Mouse (Mus musculus): ENCODE results near the gene Tnfrsf22. TPM values are rescaled to one million over a fixed set of nuclear protein-coding genes. Genes with fewer than 3 reads are reported as not detected.
A peak's percentile ranks its signal among the peaks of the same experiment; 100 is the strongest.

Gene Tnfrsf22
- polyA plus RNA-seq, 1 experiment: 0.57 TPM

DNA sequence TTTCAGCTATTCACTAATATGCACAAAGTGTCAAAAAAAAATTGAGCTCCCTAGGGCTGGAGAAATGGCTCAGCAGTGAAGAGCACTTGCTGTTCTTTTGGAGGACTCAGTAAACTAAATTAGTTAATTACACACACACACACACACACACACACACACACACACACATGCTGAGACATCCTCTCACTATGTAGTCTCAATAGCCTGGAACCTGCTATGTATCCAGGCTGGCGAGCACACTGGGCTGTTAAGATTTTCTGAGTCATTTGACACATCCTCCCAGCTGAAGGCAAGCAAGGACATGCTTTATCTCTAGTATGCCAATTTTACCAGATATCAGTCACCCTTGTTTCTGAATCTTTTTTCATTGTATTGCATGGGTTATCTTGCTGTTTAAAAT lies 28.5 kb downstream of the Tnfrsf22 start:
- TF ChIP-seq POLR2A (IDR thresholded peaks at IDR 0.05; ENCODE audit: borderline replicate concordance, control insufficient read depth, low read depth, low read length) (no peak), CTCF (IDR thresholded peaks at IDR 0.05; ENCODE audit: control insufficient read depth, insufficient read depth, low read length) (no peak)
- WGBS: 68% methylated on average over 1 of the region's 1 CpGs
- Histone ChIP-seq H3K4me3 (replicated peaks; ENCODE audit: control insufficient read depth, low read depth, low read length) (no peak overlapping the region), H3K27ac (ENCODE audit: control insufficient read depth, insufficient read depth, low read depth, low read length, poor library complexity) (no peak overlapping the region), H3K4me1 (ENCODE audit: control insufficient read depth, insufficient read depth, low read length) (no peaks in the 10 kb centered on the region; the same call in none of the 2 replicates)

DNA sequence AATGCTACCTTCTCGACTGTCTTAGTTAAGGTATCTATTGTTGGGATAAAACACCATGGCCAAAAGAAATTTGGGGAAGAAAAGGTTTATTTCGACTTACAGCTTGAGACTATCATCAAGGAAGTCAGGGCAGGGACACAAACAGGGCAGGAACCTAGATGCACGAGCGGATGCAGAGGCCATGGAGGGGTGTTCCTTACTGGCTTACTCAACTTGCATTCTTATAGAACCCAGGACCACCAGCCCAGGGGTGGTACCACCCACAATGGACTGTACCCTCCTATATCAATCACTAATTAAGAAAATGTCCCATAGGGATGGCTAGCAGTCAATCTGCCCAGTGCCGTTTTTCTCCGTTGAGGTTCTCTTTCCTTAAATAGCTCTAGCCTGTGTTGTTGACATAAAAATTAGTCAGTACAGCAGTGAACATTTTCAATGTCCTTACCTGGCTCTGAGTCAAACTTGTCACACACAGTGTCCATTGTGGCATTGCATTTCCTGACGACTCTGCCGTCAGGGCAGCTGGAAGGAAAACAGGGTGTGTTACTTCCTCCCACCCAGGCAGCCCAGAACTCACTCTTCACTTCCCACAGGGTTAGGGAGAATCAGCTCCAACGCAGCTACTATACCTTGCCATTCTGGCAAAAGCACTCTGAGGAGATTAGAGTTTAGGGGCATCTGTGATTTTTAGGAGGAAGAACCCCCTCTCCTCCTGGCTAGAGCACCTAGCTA lies 34.9 kb downstream of the Tnfrsf22 start:
- no peak overlapping the region for H3K4me3 ChIP-seq (replicated peaks; ENCODE audit: control insufficient read depth, low read depth, low read length)
- TF ChIP-seq POLR2A (IDR thresholded peaks at IDR 0.05; ENCODE audit: borderline replicate concordance, control insufficient read depth, low read depth, low read length) (no peak), CTCF (IDR thresholded peaks at IDR 0.05; ENCODE audit: control insufficient read depth, insufficient read depth, low read length) (no peak; the same call in 1 of the 2 replicates)
- H3K27ac ChIP-seq (ENCODE audit: control insufficient read depth, insufficient read depth, low read depth, low read length, poor library complexity): peak overlapping the region; percentile 7; the same call in 1 of the 2 replicates
- 27% methylated on average over 9 of the region's 9 CpGs for WGBS
- H3K4me1 ChIP-seq (ENCODE audit: control insufficient read depth, insufficient read depth, low read length): peaks cover 2% of the 10 kb centered on the region; the same call in 1 of the 2 replicates

DNA sequence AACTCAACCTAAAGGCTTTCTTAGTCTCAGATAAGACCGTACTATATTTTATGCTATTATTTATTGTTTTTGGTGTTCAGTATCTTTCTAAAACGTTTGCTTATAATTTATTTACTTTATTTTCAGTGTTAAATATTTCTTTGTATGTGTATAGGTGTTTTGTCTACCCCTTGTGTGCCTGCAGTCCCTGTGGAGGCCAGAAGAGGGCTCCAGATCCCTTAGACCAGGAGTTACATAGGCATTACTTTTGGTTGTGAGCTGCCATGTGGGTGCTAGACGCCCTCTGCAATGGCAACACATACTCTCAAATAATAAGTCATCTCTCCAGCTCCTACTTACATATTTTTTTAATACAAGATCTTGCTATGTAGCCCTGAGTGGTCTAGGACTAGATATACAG lies 37.2 kb downstream of the Tnfrsf22 start:
- TF ChIP-seq POLR2A (IDR thresholded peaks at IDR 0.05; ENCODE audit: borderline replicate concordance, control insufficient read depth, low read depth, low read length) (no peak), CTCF (IDR thresholded peaks at IDR 0.05; ENCODE audit: control insufficient read depth, insufficient read depth, low read length) (peak; percentile 68)
- peaks cover 2% of the 10 kb centered on the region; the same call in 1 of the 2 replicates for H3K4me1 ChIP-seq (ENCODE audit: control insufficient read depth, insufficient read depth, low read length)
- no peak overlapping the region for H3K4me3 ChIP-seq (replicated peaks; ENCODE audit: control insufficient read depth, low read depth, low read length)
- H3K27ac ChIP-seq (ENCODE audit: control insufficient read depth, insufficient read depth, low read depth, low read length, poor library complexity): no peak overlapping the region
- 68% methylated on average over 3 of the region's 3 CpGs for WGBS

DNA sequence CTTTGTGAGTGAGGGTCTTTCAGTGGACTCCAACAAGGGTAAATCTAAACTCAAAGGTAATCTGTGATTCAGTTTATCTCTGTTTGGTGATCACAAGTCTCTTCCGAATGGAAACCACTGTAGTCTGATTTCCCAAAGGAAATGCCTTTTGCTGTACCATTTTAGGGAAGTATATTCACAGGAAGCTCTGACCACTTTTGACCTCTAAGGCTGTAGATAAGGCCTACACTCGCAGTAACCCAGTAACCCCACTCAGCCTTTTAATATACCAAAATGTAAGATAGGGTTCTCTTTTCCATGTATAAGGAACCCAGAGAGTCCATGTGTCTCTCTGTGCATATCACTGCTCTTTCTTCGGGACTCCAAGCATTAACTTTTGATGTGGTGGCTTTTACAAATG lies 44.1 kb downstream of the Tnfrsf22 start:
- Histone ChIP-seq H3K4me1 (ENCODE audit: control insufficient read depth, insufficient read depth, low read length) (no peaks in the 10 kb centered on the region), H3K4me3 (replicated peaks; ENCODE audit: control insufficient read depth, low read depth, low read length) (no peak overlapping the region), H3K27ac (ENCODE audit: control insufficient read depth, insufficient read depth, low read depth, low read length, poor library complexity) (no peak overlapping the region)
- TF ChIP-seq CTCF (IDR thresholded peaks at IDR 0.05; ENCODE audit: control insufficient read depth, insufficient read depth, low read length) (no peak), POLR2A (IDR thresholded peaks at IDR 0.05; ENCODE audit: borderline replicate concordance, control insufficient read depth, low read depth, low read length) (no peak)
- WGBS: 10% methylated on average over 3 of the region's 3 CpGs

DNA sequence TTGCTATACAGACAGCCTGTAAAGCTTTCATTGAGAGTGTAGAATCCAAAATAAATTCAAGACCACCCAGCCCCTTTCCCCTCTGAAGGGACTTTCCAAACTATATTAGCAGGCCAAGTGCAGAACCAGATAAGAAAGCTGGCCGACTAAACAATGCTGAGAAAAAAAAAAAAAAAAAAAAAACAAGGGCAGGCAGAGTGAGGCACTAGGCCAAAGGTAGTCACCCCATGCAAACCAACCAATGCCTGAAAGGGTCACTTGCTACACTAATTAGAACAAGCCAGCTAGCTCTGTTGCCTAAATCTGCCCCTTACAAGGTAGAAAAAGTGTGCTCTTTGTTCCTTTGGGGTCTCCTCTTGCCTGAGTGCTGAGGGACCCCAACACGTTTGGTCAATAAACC lies 44.6 kb downstream of the Tnfrsf22 start:
- TF ChIP-seq POLR2A (IDR thresholded peaks at IDR 0.05; ENCODE audit: borderline replicate concordance, control insufficient read depth, low read depth, low read length) (no peak), CTCF (IDR thresholded peaks at IDR 0.05; ENCODE audit: control insufficient read depth, insufficient read depth, low read length) (no peak)
- H3K4me3 ChIP-seq (replicated peaks; ENCODE audit: control insufficient read depth, low read depth, low read length): no peak overlapping the region
- H3K27ac ChIP-seq (ENCODE audit: control insufficient read depth, insufficient read depth, low read depth, low read length, poor library complexity): no peak overlapping the region
- no peaks in the 10 kb centered on the region for H3K4me1 ChIP-seq (ENCODE audit: control insufficient read depth, insufficient read depth, low read length)
- WGBS: 31% methylated on average over 2 of the region's 2 CpGs

GRCm38 (mm10) chr7:143601705-143602104 lies 47.8 kb downstream of the Tnfrsf22 start:
- WGBS: 75% methylated on average over 2 of the region's 2 CpGs
- Histone ChIP-seq H3K4me3 (replicated peaks; ENCODE audit: control insufficient read depth, low read depth, low read length) (no peak overlapping the region), H3K27ac (ENCODE audit: control insufficient read depth, insufficient read depth, low read depth, low read length, poor library complexity) (no peak overlapping the region), H3K4me1 (ENCODE audit: control insufficient read depth, insufficient read depth, low read length) (peaks cover 2% of the 10 kb centered on the region; the same call in 1 of the 2 replicates)
- TF ChIP-seq CTCF (IDR thresholded peaks at IDR 0.05; ENCODE audit: control insufficient read depth, insufficient read depth, low read length) (no peak), POLR2A (IDR thresholded peaks at IDR 0.05; ENCODE audit: borderline replicate concordance, control insufficient read depth, low read depth, low read length) (no peak)

- 5% methylated on average over 15 of the region's 15 CpGs for WGBS
- H3K27ac ChIP-seq (ENCODE audit: control insufficient read depth, insufficient read depth, low read depth, low read length, poor library complexity): no peak overlapping the region
- TF ChIP-seq POLR2A (IDR thresholded peaks at IDR 0.05; ENCODE audit: borderline replicate concordance, control insufficient read depth, low read depth, low read length) (no peak), CTCF (IDR thresholded peaks at IDR 0.05; ENCODE audit: control insufficient read depth, insufficient read depth, low read length) (no peak)
- peaks cover 2% of the 10 kb centered on the region; the same call in 1 of the 2 replicates for H3K4me1 ChIP-seq (ENCODE audit: control insufficient read depth, insufficient read depth, low read length)
- H3K4me3 ChIP-seq (replicated peaks; ENCODE audit: control insufficient read depth, low read depth, low read length): peak overlapping the region; percentile 98
These were observed 49.2 kb downstream of the Tnfrsf22 start for GRCm38 (mm10) chr7:143600231-143600740.

DNA sequence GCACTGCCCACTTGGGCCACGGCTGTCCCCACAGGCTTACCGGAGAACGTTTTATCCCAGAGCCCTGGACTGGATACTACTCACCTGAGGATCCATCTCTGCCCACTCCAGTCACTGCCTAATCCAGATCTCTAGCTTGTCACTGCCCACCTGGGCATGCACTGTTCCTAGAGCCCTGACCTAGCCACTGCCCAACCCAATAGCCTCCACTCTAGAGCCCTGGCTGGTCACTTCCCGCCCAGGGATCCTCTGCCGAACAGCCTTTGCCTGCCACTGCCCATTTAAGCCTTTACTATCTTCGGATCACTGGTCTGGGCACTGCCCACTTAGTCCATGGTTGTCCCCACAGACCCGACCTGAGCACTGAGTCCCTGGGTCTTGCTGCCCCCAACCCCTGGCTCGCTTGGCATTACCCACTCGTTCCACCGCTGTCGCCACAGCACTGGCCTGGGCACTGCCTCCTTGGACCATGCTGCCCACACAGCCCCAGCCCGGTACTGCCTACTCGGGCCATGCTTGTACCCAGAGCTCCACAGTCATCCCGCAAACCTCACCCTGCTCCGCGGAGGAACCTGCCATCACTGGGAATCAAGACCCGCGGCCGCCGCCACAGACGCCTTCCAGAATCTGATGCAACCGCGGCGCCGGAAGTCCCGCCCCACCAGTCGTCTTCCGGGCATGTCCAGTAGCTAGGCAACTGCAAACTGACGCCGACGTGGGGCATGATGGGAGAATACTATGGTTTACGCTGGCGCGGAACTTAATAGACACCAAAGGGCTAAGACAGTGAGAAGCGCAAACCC lies 49.8 kb downstream of the Tnfrsf22 start, which contains the start of gene Cars:
Gene Cars, minus strand, starts transcription at position 663 of the 803 bp plus-strand sequence.
- H3K4me3 ChIP-seq (replicated peaks; ENCODE audit: control insufficient read depth, low read depth, low read length): peak within 1 kb of the TSS; percentile 98
- H3K27ac ChIP-seq (ENCODE audit: control insufficient read depth, insufficient read depth, low read depth, low read length, poor library complexity): peak within 1 kb of the TSS; percentile 57
- 2% methylated on average over 35 of the region's 35 CpGs for WGBS
- TF ChIP-seq CTCF (IDR thresholded peaks at IDR 0.05; ENCODE audit: control insufficient read depth, insufficient read depth, low read length): no peak; the same call in 1 of the 2 replicates
- peak; percentile 66; the same call in 1 of the 2 replicates for TF ChIP-seq POLR2A (IDR thresholded peaks at IDR 0.05; ENCODE audit: borderline replicate concordance, control insufficient read depth, low read depth, low read length)
- H3K4me1 ChIP-seq (ENCODE audit: control insufficient read depth, insufficient read depth, low read length): peaks cover 2% of the 10 kb centered on the region; the same call in 1 of the 2 replicates

All from bone marrow, adult 2 months (tissue).